Mouse (Mus musculus): ENCODE data around the gene Psmb3.
A peak's percentile ranks its signal among the peaks of the same experiment; 100 is the strongest.
"Not testable (repeated sequence)": the region's sequence is repeated elsewhere in the genome, so short reads cannot be mapped to it uniquely, and the experiment has no call there.

The Psmb3 gene

GRCm38 (mm10) chr11:97696669-97697068 lies 6.5 kb upstream of the Psmb3 start:
- DNase-seq = no peak

GRCm38 (mm10) chr11:97697199-97697890 lies 5.9 kb upstream of the Psmb3 start:
- DNase-seq = no peak

GRCm38 (mm10) chr11:97697891-97698529 lies 5.2 kb upstream of the Psmb3 start:
- peak in 1 of 2 experiments; percentile 45 for DNase-seq

GRCm38 (mm10) chr11:97698741-97699611 lies 4.2 kb upstream of the Psmb3 start:
- DNase-seq = peak; percentile 75 to 88

DNA sequence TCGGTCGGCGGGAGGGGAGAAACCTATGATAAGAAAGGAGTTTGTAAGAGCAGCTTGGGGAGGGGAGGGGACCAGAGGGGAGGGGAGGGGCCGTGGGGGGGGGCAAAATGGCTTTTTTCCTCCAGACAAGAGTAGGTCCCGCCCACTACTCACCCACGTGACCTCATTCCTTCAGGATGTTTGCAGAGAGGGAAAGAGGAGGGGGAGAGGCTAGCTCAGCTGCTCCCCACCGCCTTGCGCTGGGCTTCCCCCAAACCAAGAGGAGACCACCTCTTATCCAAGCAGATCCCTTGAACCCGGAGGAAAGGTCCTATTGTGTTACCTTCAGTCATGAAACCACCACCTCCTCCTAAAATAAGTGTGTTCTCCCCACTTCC lies 3.6 kb upstream of the Psmb3 start:
- peak; percentile 93 to 97 for DNase-seq

DNA sequence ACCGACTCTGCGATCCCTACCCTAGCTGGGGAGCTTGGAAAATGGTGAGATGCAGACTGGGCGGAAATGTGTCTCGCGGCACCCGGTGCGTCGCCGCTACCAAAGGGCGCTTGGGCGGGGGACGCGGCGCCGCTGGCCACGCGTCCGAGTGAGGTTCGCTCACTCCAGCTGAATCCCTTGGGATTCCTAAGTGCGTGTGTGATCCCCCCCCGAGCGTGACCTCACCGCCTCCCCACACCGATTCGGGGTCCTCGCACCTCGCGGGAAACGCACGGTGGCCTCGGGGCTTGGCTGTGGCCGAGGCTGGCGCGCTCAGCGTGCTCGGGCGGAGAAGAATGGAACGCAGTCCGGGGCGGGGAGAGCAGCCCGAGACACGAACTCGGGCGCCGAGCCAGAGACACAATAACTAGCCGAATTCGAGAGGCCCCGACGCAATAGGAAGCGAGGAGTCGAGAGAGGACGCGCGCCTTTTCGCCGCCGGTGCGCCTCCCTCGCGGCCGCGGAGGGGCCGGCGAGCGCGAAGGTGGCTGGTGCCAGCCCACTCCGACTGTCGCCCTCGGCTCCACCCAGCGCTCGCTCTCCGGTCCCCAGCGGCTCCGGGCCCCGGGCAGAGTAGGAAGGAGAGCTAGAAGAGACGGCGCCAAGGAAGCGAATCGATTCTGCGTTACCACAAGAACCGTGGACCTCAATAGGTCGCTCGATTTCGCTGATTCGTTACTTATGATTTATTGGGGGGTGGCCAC lies 3.0 kb upstream of the Psmb3 start, which contains the start of gene Pcgf2:
TSS of gene Pcgf2 (minus strand) at position 495 of the 743 bp plus-strand sequence.
- peak; percentile 90 to 93 for DNase-seq

DNA sequence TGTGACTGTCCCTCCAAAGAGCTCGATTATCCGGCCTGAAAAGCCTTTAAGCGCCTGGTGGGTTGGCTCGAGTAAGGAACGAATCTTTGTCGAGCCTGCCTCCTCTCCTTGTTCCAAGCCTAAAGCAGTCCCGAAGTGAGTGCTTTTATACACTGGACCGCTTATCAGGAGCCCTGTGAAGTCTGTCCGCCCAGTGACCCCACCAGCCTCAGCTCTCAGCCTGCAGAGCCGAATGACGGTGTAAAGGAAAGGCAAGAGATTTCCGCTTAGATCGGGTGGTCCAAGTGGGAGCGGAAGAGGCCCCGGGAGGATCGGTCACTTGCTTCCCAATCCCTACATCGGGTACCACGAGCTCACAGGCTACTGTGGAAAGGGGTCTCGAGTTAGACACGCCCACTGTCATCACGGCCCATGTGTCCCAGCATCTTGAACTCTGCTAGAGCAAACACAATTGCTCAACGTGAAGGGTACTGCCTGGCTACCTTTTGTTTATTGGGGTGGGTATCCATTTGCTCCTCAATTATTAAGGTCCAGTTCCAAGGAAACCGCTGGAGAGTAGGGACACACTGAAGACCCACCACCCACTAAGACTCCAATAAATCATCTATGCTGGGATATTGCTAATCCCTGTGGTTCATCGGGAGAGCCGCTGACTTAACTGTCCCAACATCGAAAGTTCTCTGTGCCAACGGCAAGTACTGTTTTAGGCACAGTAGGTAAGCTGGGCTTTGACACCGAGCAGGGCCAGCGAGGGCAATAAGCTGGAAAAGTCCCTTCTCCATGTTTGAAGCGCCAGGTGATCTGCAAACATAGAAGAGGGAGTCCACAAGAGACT lies 2.2 kb upstream of the Psmb3 start:
- peak in 1 of 2 experiments; percentile 48 for DNase-seq

DNA sequence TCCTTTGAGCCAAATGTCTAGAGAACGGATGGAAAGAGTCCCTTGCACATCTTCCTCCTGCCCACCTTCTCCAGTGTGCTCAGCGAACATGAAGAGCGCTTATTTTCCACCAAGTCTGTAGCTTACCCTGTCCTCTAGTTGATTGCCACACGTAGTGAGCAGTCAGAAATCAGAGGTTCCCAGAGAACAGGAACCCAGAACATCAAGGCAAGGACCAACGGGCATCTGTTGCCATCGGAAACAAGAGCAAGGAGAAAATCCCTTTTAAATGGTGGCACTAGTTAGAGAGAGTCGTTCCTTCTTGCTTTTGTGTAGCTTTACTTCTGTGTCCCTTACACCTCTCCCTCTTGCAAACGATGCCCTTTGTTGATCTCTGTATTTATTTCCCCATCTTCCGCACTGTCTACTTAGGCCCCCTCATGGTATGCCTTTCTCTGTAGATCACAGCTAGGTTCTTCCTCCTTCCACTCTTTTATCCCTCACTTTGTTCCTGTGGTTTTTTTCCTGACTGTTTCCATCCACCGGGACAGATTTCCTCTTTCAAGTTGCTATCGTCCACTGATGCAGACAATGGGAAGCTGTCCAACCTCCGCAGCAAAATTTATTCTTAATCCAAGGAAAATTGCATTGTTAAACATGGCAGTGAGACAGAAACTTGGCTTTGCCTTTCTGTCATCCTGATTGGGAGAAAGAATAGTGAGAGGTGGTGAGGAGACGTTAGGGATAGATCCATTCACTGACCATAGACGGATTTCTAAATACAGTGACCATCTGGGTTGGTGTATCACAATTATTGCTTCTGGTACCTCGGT lies 1.4 kb upstream of the Psmb3 start:
- DNase-seq = no peak

DNA sequence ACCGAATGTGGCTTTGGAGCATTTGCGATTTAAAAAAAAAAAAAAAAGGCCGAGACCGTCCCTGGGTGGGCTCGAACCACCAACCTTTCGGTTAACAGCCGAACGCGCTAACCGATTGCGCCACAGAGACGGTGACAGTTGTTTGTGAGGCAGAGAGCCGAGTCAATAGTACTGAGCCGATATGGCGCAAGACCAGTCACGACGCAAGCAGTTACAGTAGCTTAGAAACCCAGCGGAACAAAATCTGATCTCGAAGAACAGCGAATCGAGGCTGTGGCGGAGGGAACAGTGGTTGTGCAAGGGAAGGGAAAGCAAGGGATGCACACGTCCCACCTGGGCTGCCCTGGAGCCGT lies 830 bp upstream of the Psmb3 start:
- DNase-seq = peak; percentile 96 to 97

- not testable (repeated sequence) for DNase-seq
Observed at GRCm38 (mm10) chr11:97710067-97710466, 6.9 kb downstream of the Psmb3 start.

DNA sequence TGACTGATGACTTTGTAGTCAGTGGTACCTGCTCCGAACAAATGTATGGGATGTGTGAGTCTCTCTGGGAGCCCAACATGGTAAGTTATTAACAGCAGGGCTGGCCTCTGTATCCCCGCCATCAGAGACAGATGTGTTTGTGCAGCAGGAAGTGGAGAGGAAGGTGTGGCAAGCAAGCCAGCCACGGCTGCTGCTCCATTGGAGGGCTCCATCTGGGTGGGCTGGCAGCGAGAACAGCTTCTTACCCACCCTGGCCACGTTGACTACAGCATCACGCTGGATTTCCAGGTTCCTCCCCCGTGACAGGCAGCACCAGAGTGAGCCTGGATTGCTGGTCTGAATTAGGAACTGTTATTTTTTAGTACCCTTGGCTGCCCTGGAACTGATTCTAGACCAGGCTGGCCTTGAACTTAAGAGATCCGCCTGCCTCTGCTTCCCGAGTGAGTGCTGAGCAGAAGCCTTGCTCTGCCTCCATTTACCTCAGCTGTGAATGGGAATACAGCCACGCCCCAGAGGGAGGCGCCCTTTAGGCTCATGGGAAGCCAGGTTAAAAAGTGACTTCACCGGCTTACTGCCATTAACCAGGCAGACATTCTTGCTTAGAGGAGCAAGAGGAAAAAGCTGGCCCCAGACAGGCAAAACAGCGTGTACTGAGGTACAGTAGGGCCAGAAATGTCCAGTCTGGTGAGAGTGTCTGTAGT lies 8.2 kb downstream of the Psmb3 start:
- DNase-seq = no peak

DNA sequence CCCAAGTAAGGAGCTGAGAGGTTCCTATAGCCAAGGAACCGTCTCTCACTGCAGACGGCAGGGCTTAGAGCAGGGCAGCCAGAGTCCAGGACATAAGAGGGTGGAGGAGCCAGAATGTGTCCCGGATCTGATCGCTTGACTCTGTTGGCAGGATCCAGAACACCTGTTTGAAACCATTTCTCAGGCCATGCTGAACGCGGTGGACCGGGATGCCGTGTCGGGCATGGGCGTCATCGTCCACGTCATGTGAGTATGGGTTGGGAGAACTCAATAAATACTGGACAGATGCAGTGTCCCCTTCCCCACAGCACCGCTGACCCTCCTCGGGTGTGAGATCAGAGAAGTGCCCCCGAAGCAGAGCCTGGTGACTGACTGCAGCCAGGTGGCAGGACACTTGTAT lies 9.1 kb downstream of the Psmb3 start:
- no peak for DNase-seq

GRCm38 (mm10) chr11:97713896-97714295 lies 10.7 kb downstream of the Psmb3 start:
- DNase-seq = peak; percentile 80 to 87

GRCm38 (mm10) chr11:97714356-97714755 lies 11.2 kb downstream of the Psmb3 start:
- no peak for DNase-seq

- DNase-seq = peak; percentile 35 to 52
Observed at GRCm38 (mm10) chr11:97714784-97715760, 11.9 kb downstream of the Psmb3 start.

DNA sequence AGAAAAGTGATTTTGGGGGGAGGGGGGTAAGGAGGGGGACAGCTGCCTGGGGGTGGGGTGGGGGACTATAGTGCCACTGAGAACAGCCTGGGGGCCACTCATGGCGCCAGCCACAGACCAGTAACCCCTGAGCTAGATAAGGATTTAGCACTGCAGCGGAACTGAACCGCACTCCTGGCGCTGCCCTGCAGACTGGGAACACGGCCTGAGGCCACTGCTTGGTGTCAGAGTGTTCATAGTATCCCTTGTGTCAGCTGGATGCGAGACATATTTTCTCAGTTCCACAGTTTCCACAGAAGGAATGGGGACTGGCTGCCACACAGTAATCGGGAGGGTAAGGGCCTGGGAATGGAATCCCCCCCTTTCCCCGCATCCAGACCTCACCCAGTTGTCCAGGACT lies 12.8 kb downstream of the Psmb3 start:
- DNase-seq = no peak

GRCm38 (mm10) chr11:97717369-97718280 lies 14.4 kb downstream of the Psmb3 start:
- DNase-seq = no peak

DNA sequence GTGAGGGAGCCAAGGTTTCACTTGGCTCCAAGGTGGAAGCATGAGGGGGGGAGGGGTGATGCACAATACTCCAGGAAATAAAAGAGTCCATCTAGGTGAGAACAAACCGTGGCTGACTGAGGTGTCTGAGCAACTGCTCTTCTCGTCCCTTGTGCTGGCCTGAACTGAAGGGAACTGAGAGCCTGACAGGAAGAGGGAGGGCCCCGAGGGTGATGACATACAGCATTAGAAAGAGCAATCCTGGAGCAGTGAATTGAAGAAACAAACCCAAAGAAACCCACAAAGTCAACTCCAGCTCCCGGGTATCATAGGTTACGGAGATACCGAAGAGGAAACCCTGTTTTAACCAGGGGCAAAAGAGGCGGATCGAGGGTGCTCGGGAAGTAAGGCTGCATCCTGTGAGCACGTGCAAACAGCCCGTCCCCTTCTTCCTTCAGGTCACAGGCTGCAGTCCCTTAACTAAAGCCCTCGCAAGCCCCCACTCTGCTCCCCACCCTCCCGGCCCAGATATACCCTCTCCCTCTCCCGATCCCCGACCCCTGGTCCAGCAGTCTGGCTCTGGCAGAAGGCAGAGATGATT lies 15.2 kb downstream of the Psmb3 start:
- no peak for DNase-seq

Data from cerebellum, postnatal 14 days (tissue).